Mouse (Mus musculus) E14TG2a.4 (cell line): ENCODE data around the gene Gpat3.

Source experiments
- CTCF ChIP-seq: conservative IDR thresholded peaks from 2 replicates; pipeline ENCODE4 v1.5.1; 2014; ENCODE audit warnings: low read length
- NANOG ChIP-seq: IDR thresholded peaks from 2 replicates; pipeline ENCODE4 v1.6.1; 2014; ENCODE audit warnings: borderline replicate concordance, low read length, mixed read lengths

GRCm38 (mm10) chr5:100919069-100919468 is 73.6 kb downstream of the Gpat3 start:
- TF ChIP-seq CTCF, result peak; percentile 69
- no peak for TF ChIP-seq NANOG
